Mouse (Mus musculus) mature B cell (primary cell): ENCODE data around the gene Idh3g.

Experiments
- in situ Hi-C: fragments of 300-500 bp; cut with MboI; formaldehyde crosslinking; loops from 2 replicates; pipeline ENCODE4 v1.14.3; 2019

Gene Idh3g

DNA sequence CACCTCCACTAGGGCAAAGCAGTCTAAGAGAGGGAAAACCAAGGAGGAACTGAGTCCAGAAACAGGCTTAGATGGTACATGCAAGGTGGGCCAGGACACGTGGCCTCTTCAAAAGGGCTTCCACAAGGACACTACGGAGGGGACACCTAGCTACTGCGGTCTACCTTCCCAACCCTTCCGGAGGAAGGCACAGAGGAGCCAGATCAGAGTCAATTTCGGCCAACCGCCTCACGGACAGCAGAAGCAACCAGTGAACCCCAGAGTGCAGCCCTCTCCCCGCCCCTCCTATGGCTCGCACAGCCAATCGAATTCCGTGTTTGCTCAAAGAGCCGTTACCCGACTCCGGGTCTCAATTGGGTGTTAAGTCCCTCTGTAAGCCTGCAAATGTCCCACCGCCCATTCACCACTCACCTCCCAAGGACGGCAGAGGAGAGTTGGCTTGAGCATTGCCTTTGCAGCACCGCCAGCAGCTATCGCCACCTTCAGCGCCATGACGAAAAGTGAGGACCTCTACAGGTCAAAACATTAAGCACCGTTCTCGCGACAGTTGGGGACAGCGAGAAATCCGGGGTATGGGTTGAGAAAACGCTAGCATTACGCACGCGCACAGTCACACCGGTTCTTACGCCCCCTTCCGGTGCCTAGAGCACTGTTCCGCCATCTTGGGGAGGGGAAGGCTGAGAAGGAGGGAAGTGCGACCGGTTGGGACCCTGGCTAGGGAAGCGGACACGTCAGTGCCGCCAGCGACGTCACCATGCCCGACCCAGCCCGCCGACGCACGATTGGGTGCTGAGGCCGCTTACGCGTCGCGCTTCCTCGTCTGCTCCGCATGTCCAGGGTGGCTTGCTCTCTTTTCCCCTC lies at the start of gene Idh3g, which contains the start of gene Ssr4:
Idh3g (minus strand) TSS at position 534 of the 861 bp plus-strand sequence.
Ssr4 (plus strand) TSS at position 665 of the 861 bp plus-strand sequence.
- in situ Hi-C loops = loop anchor here (25.0 kb wide), 1 partner anchor 626 kb away; no protein-coding TSS in a partner anchor

DNA sequence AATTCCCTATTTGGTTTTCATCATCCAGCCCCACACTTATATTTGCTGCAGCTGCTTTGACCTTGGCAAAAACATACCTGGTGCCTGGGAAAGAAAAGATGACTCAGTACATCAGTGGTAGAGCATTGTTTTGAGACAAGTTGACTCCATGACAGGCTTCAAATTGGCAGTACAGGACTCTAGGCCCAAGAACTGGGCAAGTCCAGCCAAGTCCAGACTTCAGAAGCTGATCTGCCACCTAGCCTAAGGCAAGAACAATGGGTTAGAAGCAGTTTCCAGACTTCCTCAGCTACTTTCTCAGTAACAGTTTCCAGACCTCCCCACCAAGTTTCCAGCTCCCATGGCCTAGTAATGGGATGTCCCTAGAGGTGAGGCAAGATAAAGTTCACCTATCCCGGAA lies 49.0 kb upstream of the Idh3g start:
- in situ Hi-C loops = no loop called here

DNA sequence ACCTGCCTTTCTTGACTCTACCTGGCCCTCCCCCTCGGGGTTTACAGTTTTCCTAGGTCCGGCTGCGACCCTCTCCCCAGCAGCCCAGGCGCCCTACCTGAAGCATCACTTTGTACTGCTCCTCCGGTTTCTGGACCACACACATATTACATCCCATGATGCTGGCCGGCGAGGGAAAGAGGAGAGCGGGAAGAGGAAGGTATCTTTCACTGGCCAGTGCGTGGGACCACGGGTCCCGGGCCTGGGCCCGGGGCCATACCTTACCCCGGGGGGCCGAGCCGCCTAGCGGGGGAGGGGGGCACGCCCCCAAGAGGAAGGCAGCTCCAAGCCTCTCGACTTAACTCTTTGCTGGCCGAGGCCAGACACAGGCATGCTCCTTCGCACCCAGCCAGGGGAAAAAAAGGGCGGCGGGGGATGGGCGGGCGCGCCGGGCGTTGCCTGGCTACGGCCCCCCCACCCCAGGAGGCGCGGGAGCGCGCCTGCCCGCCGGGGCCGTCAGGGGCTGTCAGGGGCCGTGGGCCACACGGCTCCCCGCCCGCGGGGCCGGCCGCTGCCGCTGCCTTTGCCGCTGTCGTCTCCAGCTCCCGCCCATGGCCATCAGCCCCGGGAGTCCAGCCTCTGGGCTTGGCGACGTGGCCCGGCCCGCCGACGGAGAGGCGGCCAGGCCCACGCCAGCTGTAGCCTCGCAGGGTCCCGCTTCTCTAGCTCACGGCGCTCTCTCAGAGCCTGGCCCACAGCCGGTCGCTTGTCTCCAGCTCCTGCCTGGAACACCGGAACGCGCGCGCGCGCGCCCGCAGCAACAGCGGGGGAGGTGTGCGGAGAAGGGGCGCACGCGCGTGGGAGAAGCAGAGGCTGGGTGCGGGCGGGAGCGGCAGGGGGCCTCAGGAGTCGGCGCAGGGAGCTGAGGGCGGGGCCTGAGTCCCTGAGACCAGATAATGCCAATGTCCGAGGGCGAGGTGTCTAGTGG lies 37.8 kb upstream of the Idh3g start, which contains the start of gene Pdzd4:
Pdzd4 (minus strand) TSS at position 785 of the 967 bp plus-strand sequence.
- in situ Hi-C loops = no loop called here

DNA sequence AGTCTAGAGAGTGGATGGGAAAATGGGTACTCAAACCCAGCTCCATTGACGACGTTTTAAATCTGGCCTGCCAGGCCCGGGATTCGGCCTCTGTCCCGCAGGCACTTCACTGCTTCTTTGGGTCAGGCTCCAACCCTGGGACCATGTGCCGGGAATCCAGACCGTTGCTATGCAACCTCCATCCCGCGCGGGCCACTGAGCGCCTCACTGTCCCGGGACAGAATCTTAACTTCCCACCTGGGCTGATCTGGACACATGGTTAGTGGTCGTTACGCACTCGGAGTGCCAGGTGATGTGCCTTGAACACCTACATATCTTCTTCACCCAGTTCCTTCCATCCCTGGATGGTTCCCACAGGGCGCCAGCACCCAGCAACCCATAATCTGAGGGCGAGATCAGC lies 37.0 kb upstream of the Idh3g start:
- in situ Hi-C loops = no loop called here

GRCm38 (mm10) chrX:73816596-73817314 lies 30.1 kb upstream of the Idh3g start:
- in situ Hi-C loops = no loop called here

DNA sequence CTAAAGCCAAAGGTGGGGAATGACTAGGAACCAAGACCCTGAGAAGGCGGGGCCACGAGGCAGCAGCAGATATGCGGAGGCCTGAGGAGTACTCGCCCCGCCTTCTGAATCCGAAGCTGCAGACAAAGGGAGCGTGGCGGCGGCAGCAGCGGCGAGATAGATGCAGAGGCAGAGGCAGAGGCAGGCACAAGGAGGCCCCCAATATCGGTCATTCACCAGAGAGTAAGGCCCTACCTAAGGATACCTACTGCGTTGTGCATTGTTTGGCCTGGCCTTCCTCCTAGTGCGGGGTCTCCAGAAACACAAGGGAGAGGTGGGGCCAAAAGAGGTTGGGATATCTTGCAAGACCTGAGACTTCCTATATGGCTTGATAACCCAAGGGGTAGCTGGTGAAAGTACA lies 28.4 kb upstream of the Idh3g start:
- in situ Hi-C loops = no loop called here

DNA sequence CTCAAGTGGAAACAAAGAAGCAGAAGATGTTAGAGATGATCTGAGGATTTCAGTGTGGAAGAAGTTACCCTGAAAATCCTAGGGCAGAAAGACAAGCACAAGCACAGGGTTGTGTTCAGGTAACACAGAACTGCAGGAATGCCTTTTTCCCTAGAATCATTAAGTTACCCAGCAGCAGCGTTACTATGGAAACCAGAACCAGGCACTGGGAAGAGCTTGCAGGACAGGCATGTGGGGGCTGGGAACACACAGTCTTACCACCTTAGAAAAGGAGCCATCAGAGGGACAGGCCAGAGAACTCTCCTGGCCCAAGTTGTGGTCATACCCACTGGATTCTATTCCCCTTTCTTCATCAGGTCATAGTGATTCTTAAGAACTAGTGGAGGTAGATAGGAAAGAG lies 19.1 kb upstream of the Idh3g start:
- in situ Hi-C loops = no loop called here

DNA sequence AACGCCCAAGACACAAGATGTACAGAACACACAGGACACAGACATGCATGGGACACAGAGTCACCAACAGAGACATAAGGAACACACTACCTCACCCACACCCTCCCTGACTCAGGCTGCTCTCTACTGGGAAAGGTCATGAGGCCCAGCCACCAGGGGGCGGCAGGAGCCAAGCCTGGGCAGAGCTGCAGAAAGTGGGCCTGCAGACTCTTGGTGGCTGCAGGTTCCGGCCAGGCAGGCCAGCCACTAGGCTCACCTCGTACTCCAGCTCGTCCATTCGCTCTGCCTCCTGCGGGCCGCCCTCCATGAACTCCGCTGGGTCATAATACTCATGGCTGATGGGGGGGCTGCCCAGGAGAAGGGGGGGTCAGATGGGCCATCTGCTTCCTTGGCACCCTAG lies 11.8 kb upstream of the Idh3g start:
- in situ Hi-C loops = loop anchor here (10.0 to 25.0 kb wide), 2 partner anchors 166 to 614 kb away; partner anchors contain the start of gene Hcfc1

- in situ Hi-C loops = loop anchor here (10.0 to 25.0 kb wide), 2 partner anchors 167 to 615 kb away; partner anchors contain the start of gene Hcfc1
Measured at GRCm38 (mm10) chrX:73797511-73797910, 10.8 kb upstream of the Idh3g start.

DNA sequence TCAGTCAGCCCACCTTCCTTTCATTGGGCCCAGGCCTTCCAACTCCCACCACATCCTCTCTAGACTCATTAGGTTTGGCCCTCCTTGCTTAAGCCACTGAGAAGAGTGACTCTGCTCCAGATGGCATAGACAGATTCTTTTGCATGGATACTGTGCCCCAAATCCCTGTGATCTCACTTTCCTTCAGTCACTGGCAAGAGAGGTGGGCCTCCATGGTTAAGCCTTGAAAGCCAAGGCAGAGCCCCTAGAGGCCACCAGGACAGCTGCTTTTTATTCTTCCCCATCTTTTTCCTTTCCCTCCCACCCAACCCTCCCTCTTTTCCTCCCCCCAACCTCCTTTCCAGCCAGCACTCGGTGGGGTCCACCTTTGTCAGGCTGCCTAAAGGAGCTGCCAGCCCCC lies 6.8 kb upstream of the Idh3g start:
- in situ Hi-C loops = loop anchor here (10.0 to 25.0 kb wide), 2 partner anchors 171 to 619 kb away; partner anchors contain the start of gene Hcfc1

GRCm38 (mm10) chrX:73793039-73793438 lies 6.3 kb upstream of the Idh3g start:
- in situ Hi-C loops = loop anchor here (10.0 to 25.0 kb wide), 2 partner anchors 172 to 619 kb away; partner anchors contain the start of gene Hcfc1

DNA sequence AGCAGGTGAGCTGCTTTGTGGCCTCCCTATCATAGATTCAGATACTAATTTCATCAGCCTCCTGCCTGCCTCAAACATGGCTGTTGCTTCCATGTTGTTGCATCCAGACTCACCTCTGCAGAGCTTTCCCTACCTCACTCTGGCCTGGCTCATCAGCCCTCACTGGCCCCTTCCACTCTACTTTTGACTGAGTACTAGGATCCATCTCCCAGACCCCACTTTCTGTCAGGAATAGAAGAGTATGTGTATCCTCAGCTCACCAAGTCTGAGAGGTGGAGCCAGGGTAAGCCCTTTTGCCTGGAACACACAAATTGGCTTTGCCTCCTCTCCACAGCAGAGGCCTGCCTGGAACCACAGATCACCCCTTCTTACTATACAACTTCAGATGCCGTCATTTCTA lies 1.8 kb upstream of the Idh3g start:
- in situ Hi-C loops = loop anchor here (25.0 kb wide), 1 partner anchor 624 kb away; no protein-coding TSS in a partner anchor

DNA sequence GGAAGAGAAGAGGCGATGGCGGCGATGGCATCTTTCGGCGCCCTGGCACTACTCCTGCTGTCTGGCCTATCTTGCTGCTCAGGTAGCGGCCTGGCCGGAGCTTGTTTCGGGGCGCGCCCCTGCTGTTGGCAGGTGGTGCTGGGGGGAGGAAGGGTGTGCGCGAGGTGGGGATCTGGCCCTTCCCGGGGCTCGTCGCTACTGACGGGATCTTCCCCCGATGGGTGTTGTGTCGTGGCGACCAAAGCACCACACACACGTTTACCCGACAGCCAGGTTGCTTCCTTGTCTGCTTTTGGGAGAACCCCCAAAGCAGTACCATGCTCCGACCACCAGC lies 495 bp upstream of the Idh3g start:
- in situ Hi-C loops = loop anchor here (25.0 kb wide), 1 partner anchor 625 kb away; no protein-coding TSS in a partner anchor

DNA sequence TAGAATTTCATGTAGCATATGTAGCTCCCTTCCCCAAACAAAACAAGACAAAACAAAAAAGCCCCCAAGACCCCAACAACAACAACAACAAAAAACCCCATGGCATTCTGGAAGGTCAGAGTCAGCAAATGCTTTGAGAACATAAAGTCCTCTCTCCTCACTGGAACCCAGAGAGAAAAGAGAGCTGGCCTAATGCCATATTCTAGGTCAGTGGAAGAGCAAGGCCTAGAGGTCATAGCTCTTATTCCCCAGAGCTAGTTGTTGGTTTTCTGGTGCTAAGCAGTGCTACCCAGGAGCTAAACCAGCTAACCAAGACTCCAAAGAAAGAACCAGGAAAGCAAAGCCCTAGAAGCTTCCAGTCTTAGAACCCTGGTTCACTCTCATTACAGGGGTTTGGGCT lies 1.0 kb downstream of the Idh3g start:
- in situ Hi-C loops = loop anchor here (25.0 kb wide), 1 partner anchor 627 kb away; no protein-coding TSS in a partner anchor

DNA sequence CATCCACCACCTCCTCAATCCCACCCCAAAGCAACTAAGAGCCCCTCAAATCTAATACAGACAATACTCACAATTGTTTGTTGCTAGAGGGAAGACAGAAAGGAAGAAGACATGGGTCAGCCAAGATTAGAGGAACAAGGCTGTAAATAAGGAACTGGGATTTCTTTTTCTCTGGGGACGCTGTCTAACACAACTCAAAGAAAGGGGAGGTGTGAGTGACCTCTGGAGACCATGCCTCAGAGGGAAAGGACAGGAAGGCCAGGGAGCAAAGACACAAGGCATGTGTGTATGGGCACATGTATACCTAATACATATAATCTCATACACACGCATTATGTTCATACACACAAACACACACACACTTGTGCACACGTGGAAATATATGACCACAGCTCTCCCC lies 4.5 kb downstream of the Idh3g start:
- in situ Hi-C loops = loop anchor here (25.0 kb wide), 1 partner anchor 630 kb away; no protein-coding TSS in a partner anchor

- in situ Hi-C loops = loop anchor here (25.0 kb wide), 1 partner anchor 637 kb away; no protein-coding TSS in a partner anchor
Measured at GRCm38 (mm10) chrX:73774802-73775483, 11.8 kb downstream of the Idh3g start.

DNA sequence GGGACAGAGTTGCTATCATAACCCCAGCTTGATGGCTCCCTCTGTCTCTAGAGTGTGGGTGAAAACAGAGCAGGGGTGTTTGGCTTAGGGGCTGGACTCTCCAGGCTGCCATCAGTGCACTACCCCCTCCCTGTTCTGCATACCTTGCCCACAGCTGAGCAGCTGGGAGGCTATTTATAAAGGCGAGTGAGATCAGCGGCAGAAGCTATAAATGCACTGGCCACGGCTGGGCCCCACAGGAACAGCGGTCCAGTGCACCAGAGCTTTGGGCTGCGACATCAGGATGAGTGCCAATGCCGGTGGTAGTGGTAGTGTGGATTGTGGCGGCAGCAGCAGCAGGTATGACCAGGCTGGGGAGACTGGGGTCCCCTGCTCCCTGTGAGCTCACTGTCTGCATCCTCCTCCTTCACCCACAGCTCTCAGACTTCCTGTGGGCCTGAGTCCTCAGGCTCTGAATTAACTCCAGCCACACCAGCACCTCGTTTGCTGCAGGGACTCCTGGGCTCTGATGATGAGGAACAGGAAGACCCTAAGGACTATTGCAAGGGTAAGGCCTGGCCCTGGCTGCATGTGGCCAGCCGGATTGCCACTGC lies 12.4 kb downstream of the Idh3g start, which contains the start of gene Srpk3:
Srpk3 (plus strand) TSS at position 238 of the 593 bp plus-strand sequence.
- in situ Hi-C loops = no loop called here

DNA sequence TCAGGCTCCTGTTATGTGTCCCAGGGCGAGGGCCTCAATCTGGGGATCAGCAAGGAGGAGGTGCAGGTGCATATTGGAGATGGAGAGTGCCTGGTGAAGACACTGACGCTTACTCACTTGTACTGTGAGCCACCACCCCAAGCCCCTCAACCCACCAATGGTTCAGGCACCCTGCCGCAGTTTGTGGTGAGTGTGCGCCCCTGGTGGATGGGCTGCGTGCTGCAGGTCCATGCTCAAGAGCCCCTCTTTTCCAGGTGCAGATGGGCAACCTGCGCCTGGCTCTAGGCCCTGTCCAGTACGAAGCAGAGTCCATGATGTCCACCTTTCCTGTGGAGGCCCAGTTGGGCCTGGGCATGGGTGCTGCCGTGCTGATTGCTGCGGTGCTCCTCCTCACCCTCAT lies 19.4 kb downstream of the Idh3g start:
- in situ Hi-C loops = no loop called here

DNA sequence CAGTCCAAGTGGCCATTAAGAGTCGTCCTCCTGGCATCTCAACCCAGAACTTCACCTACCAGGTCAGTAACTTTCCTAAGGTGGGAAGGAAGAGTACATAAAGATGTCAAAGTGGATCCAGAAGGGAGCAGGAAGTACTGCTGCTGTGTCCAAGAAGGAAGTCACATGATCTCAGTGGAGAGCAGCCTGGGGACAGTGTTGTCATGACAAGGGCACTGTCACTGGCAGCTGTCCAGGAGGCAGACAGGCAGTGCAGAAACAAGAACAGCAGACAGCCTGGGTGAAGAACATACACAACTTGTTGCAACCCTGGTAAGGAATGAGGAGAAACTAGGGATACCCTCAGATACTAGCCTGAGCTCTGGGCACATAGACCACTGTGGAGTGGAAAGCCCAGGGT lies 21.4 kb downstream of the Idh3g start:
- in situ Hi-C loops = no loop called here
